Mouse (Mus musculus) liver, embryonic 12.5 days (tissue): ENCODE measurements around the gene St8sia1. TPM values are rescaled to one million over a fixed set of nuclear protein-coding genes. Genes with fewer than 3 reads are reported as not detected.

Experiments used
- ATAC-seq: fragments of 200-750 bp; cut with Nextera tagmentation; 2 replicates; pipeline ENCODE4 v1.8.0; 2017; ENCODE audit warnings: moderate number of reproducible peaks, mild to moderate bottlenecking, moderate library complexity
- H3K27ac ChIP-seq: fragments of 300-500 bp; sonication (generic); 2 replicates; pipeline ENCODE4 v1.5.1; 2016; ENCODE audit warnings: mild to moderate bottlenecking
- H3K27me3 ChIP-seq: fragments of 300-500 bp; sonication (generic); replicated peaks from 2 replicates; pipeline ENCODE4 v1.6.1; 2016; ENCODE audit warnings: mild to moderate bottlenecking, moderate library complexity
- H3K36me3 ChIP-seq: fragments of 300-500 bp; sonication (generic); 2 replicates; pipeline ENCODE4 v1.6.1; 2016; ENCODE audit warnings: mild to moderate bottlenecking, moderate library complexity
- H3K4me1 ChIP-seq: fragments of 300-500 bp; sonication (generic); 2 replicates; pipeline ENCODE4 v1.6.1; 2016
- H3K4me2 ChIP-seq: fragments of 300-500 bp; sonication (generic); 2 replicates; pipeline ENCODE4 v1.6.1; 2016; ENCODE audit warnings: mild to moderate bottlenecking, moderate library complexity
- H3K4me3 ChIP-seq: fragments of 300-500 bp; sonication (generic); 2 replicates; pipeline ENCODE4 v1.5.1; 2016; ENCODE audit warnings: mild to moderate bottlenecking, moderate library complexity
- H3K9ac ChIP-seq: fragments of 300-500 bp; sonication (generic); 2 replicates; pipeline ENCODE4 v1.6.1; 2016; ENCODE audit warnings: mild to moderate bottlenecking, moderate library complexity
- H3K9me3 ChIP-seq: fragments of 300-500 bp; sonication (generic); replicated peaks from 2 replicates; pipeline ENCODE4 v1.6.1; 2016; ENCODE audit warnings: mild to moderate bottlenecking, moderate library complexity
- WGBS: fragments of 180-500 bp; shearing (Covaris S2); methylation state at CpG from one replicate; pipeline ENCODE4 v1.1.7; 2016; ENCODE audit not compliant: insufficient replicate concordance; 5-methylcytosine and 5-hydroxymethylcytosine counted together
- polyA plus RNA-seq: library from polyadenylated mRNA; unstranded; fragments of >200 nt; fragmentation: Nextera tagmentation; extraction: Ambion mirVana; gene quantifications from 2 replicates; pipeline ENCODE4 v1.2.1, GENCODE M21; 2016

The St8sia1 gene
- polyA plus RNA-seq, 1 experiment from 2014 or later = 0.67 TPM

GRCm38 (mm10) chr6:142867471-142868055 is 96.7 kb downstream of the St8sia1 start:
- no peak overlapping the region for H3K9ac ChIP-seq
- H3K4me1 ChIP-seq = peaks cover 15% of the 10 kb centered on the region
- no peaks in the 10 kb centered on the region for H3K9me3 ChIP-seq
- 28% methylated on average over 9 of the region's 9 CpGs for WGBS
- no peak overlapping the region for H3K4me2 ChIP-seq
- H3K4me3 ChIP-seq = no peak overlapping the region
- H3K27me3 ChIP-seq = no peaks in the 10 kb centered on the region
- no peak for ATAC-seq
- no peaks in the 10 kb centered on the region for H3K36me3 ChIP-seq
- H3K27ac ChIP-seq = no peak overlapping the region

- no peak for ATAC-seq
Measured at GRCm38 (mm10) chr6:142867023-142867422, 97.2 kb downstream of the St8sia1 start.

GRCm38 (mm10) chr6:142865199-142865598 is 99.1 kb downstream of the St8sia1 start:
- H3K36me3 ChIP-seq = no peaks in the 10 kb centered on the region
- H3K27ac ChIP-seq = no peak overlapping the region
- no peak for ATAC-seq
- 63% methylated on average over 6 of the region's 6 CpGs for WGBS
- no peak overlapping the region for H3K4me3 ChIP-seq
- H3K27me3 ChIP-seq = no peaks in the 10 kb centered on the region
- 0 out of 2 replicates have a peak overlapping the region, but pooled peaks have one; percentile 22 for H3K9ac ChIP-seq
- peaks cover 15% of the 10 kb centered on the region for H3K4me1 ChIP-seq
- no peaks in the 10 kb centered on the region for H3K9me3 ChIP-seq
- H3K4me2 ChIP-seq = no peak overlapping the region

More at GRCm38 (mm10) chr6:142867023-142867422, 97.2 kb downstream of the St8sia1 start:
- Histone ChIP-seq H3K36me3 (no peaks in the 10 kb centered on the region), H3K4me2 (no peak overlapping the region), H3K27me3 (no peaks in the 10 kb centered on the region), H3K9ac (no peak overlapping the region), H3K27ac (no peak overlapping the region), H3K4me3 (no peak overlapping the region), H3K9me3 (no peaks in the 10 kb centered on the region), H3K4me1 (peaks cover 15% of the 10 kb centered on the region)
- 81% methylated on average over 2 of the region's 2 CpGs for WGBS

- Histone ChIP-seq H3K4me2 (no peak overlapping the region), H3K9ac (no peak overlapping the region), H3K27ac (no peak overlapping the region), H3K27me3 (no peaks in the 10 kb centered on the region), H3K4me3 (no peak overlapping the region), H3K36me3 (no peaks in the 10 kb centered on the region), H3K4me1 (peaks cover 15% of the 10 kb centered on the region), H3K9me3 (no peaks in the 10 kb centered on the region)
- WGBS = 76% methylated on average over 4 of the region's 4 CpGs
- no peak for ATAC-seq
Measured at GRCm38 (mm10) chr6:142863881-142864280, 100.4 kb downstream of the St8sia1 start.

GRCm38 (mm10) chr6:142862265-142862664 is 102.0 kb downstream of the St8sia1 start:
- Histone ChIP-seq H3K9ac (no peak overlapping the region), H3K9me3 (no peaks in the 10 kb centered on the region), H3K27ac (no peak overlapping the region), H3K4me1 (peaks cover 15% of the 10 kb centered on the region), H3K4me3 (no peak overlapping the region), H3K4me2 (no peak overlapping the region), H3K36me3 (no peaks in the 10 kb centered on the region), H3K27me3 (no peaks in the 10 kb centered on the region)
- WGBS = 42% methylated on average over 3 of the region's 3 CpGs
- no peak for ATAC-seq

- H3K4me3 ChIP-seq = no peak overlapping the region
- 74% methylated on average over 1 of the region's 1 CpGs for WGBS
- H3K36me3 ChIP-seq = no peaks in the 10 kb centered on the region
- no peaks in the 10 kb centered on the region for H3K4me1 ChIP-seq
- H3K4me2 ChIP-seq = no peak overlapping the region
- H3K9ac ChIP-seq = no peak overlapping the region
- H3K27ac ChIP-seq = no peak overlapping the region
- no peaks in the 10 kb centered on the region for H3K9me3 ChIP-seq
- no peak for ATAC-seq
- no peaks in the 10 kb centered on the region; the same call in 1 of the 2 replicates for H3K27me3 ChIP-seq
Measured at GRCm38 (mm10) chr6:142860396-142860795, 103.9 kb downstream of the St8sia1 start.

GRCm38 (mm10) chr6:142859946-142860345 is 104.3 kb downstream of the St8sia1 start:
- H3K4me2 ChIP-seq = no peak overlapping the region
- no peak for ATAC-seq
- H3K9ac ChIP-seq = no peak overlapping the region
- H3K27me3 ChIP-seq = no peaks in the 10 kb centered on the region; the same call in 1 of the 2 replicates
- WGBS = 66% methylated on average over 4 of the region's 4 CpGs
- no peak overlapping the region for H3K27ac ChIP-seq
- no peaks in the 10 kb centered on the region for H3K36me3 ChIP-seq
- no peaks in the 10 kb centered on the region for H3K9me3 ChIP-seq
- H3K4me1 ChIP-seq = no peaks in the 10 kb centered on the region
- H3K4me3 ChIP-seq = no peak overlapping the region

- Histone ChIP-seq H3K27me3 (no peaks in the 10 kb centered on the region; the same call in 1 of the 2 replicates), H3K36me3 (no peaks in the 10 kb centered on the region), H3K4me2 (no peak overlapping the region), H3K27ac (no peak overlapping the region), H3K4me1 (no peaks in the 10 kb centered on the region), H3K4me3 (no peak overlapping the region), H3K9me3 (no peaks in the 10 kb centered on the region), H3K9ac (no peak overlapping the region)
- ATAC-seq = no peak
- WGBS = 52% methylated on average over 2 of the region's 2 CpGs
Measured at GRCm38 (mm10) chr6:142858937-142859336, 105.3 kb downstream of the St8sia1 start.

GRCm38 (mm10) chr6:142856258-142856874 is 107.9 kb downstream of the St8sia1 start:
- no peak overlapping the region for H3K9ac ChIP-seq
- no peak overlapping the region for H3K4me3 ChIP-seq
- H3K9me3 ChIP-seq = no peaks in the 10 kb centered on the region
- 0 out of 2 replicates have a peak, but pooled peaks cover 4% of the 10 kb centered on the region for H3K4me1 ChIP-seq
- H3K27me3 ChIP-seq = no peaks in the 10 kb centered on the region; the same call in 1 of the 2 replicates
- no peak overlapping the region for H3K4me2 ChIP-seq
- no peaks in the 10 kb centered on the region for H3K36me3 ChIP-seq
- ATAC-seq = peak; percentile 58; the same call in 1 of the 2 replicates
- 38% methylated on average over 3 of the region's 3 CpGs for WGBS
- no peak overlapping the region for H3K27ac ChIP-seq

- WGBS = 74% methylated on average over 5 of the region's 5 CpGs
- no peak for ATAC-seq
- no peaks in the 10 kb centered on the region for H3K9me3 ChIP-seq
Measured at GRCm38 (mm10) chr6:142855761-142856160, 108.5 kb downstream of the St8sia1 start.

GRCm38 (mm10) chr6:142852419-142853377 is 111.6 kb downstream of the St8sia1 start:
- no peak for ATAC-seq
- H3K4me1 ChIP-seq = 0 out of 2 replicates have a peak, but pooled peaks cover 4% of the 10 kb centered on the region
- no peaks in the 10 kb centered on the region for H3K9me3 ChIP-seq
- H3K27me3 ChIP-seq = no peaks in the 10 kb centered on the region; the same call in 1 of the 2 replicates
- WGBS = 57% methylated on average over 6 of the region's 6 CpGs
- H3K36me3 ChIP-seq = no peaks in the 10 kb centered on the region
- H3K4me3 ChIP-seq = no peak overlapping the region
- no peak overlapping the region for H3K27ac ChIP-seq
- H3K9ac ChIP-seq = no peak overlapping the region
- no peak overlapping the region for H3K4me2 ChIP-seq

More at GRCm38 (mm10) chr6:142855761-142856160, 108.5 kb downstream of the St8sia1 start:
- H3K4me3 ChIP-seq = no peak overlapping the region
- no peaks in the 10 kb centered on the region for H3K36me3 ChIP-seq
- H3K9ac ChIP-seq = no peak overlapping the region
- 0 out of 2 replicates have a peak, but pooled peaks cover 4% of the 10 kb centered on the region for H3K4me1 ChIP-seq
- H3K4me2 ChIP-seq = no peak overlapping the region
- no peak overlapping the region for H3K27ac ChIP-seq
- no peaks in the 10 kb centered on the region; the same call in 1 of the 2 replicates for H3K27me3 ChIP-seq
